Mouse (Mus musculus): ENCODE measurements at regions not wholly inside any gene's neighbourhood (a gene's known extent, or its start where the extent isn't known, plus 50 kb on each side); places are given as distances from the start of the nearest gene placed in this dataset.

- TF ChIP-seq CTCF (IDR thresholded peaks at IDR 0.05; ENCODE audit: low read depth) (no peak), EP300 (IDR thresholded peaks at IDR 0.05; ENCODE audit: low read depth) (no peak)
Observed at GRCm38 (mm10) chr17:83010845-83011244, 204.2 kb upstream of the Pkdcc start.

Data from liver, postnatal 0 days (tissue).